Mouse (Mus musculus) olfactory bulb, adult 2 months (tissue): ENCODE data around the gene Ubald2.

Source experiments
- CTCF ChIP-seq: fragments of 200-500 bp; IDR thresholded peaks from 2 replicates; pipeline ENCODE4 v1.5.1; 2012; ENCODE audit warnings: low read depth, mild to moderate bottlenecking, low read length, moderate library complexity; ENCODE audit not compliant: insufficient read depth
- POLR2A ChIP-seq: fragments of 200-500 bp; IDR thresholded peaks from 2 replicates; pipeline ENCODE4 v1.6.1; 2012; ENCODE audit warnings: mild to moderate bottlenecking, low read depth, low read length, moderate library complexity; ENCODE audit not compliant: insufficient read depth

DNA sequence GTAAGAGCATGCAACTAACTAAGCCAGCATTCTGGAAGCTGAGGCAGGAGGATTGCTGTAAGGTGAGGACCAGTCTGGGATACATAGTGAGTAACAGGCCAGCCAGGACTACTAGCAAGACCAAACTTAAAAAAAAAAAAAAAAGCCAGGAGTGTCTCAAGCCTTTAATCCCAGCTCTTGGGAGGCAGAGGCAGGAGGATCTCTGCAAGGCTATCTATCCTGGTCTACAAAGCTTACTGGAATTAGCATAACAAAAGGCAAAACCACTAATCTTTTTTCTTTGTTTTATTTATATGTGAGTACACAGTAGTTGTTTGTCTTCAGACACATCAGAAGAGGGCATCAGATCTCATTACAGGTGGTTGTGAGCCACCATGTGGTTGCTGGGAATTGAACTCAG lies 54.3 kb downstream of the Ubald2 start:
- TF ChIP-seq CTCF (no peak), POLR2A (no peak)
